Mouse (Mus musculus): ENCODE data around the gene 4933428G20Rik.

4933428G20Rik gene

DNA sequence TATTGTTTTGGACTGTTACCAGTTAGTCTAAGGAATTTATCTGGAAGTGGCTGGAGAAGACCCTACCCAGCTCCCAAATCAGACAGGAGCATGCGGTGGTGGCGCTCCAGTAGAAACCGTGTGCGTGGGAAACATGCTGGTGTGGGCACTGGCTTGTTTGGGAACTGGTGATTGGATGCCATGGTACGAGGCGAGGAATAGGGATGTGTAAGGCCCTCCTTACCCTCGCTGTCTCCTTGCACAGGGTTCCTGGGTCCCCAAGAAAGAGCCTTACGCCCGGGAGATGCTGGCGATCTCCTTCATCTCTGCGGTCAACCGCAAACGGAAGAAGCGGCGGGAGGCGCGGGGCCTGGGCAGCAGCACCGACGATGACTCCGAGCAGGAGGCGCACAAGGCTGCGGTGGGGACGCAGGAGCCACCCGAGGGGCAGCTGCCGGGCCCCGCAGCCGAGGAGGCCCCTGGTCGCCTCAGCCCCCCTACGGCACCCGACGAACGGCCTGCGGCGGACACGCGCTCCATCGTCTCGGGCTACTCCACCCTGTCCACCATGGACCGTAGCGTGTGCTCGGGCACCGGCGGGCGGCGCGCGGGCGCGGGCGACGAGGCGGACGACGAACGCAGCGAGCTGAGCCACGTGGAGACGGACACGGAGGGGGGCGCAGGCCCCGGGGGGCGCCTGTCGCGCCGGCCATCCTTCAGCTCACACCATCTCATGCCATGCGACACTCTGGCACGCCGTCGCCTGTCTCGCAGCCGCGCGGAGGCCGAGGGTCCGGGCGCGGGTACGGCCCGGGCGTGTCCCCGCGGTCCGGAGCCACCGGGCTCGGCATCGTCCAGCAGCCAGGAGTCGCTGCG lies at the start of gene 4933428G20Rik:
Gene 4933428G20Rik (minus strand): TSS at position 476 of the 855 bp plus-strand sequence.
- DNase-seq (ENCODE audit: low spot score in 2 of 2), result no peak

DNA sequence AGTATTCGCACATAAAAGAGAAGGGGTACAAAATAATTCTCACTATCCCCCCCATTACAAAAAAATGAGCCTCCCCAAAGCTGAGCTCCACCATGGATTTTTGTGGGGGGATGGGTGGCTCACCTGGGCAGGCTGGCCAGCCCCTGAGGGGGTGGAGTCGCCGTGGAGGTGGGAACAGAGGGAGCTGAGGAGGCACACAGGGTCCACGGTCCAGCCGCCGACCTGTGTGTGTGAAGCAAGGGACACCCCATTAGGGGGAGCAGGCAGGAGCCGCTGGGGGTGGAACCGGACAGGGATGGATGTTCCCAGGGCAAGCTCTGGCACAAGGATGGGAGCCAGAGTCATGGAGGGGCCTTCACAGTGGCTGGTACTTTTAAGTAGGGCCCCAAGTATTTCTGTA lies 48.6 kb upstream of the 4933428G20Rik start:
- DNase-seq (ENCODE audit: low spot score in 2 of 2), result no peak

DNA sequence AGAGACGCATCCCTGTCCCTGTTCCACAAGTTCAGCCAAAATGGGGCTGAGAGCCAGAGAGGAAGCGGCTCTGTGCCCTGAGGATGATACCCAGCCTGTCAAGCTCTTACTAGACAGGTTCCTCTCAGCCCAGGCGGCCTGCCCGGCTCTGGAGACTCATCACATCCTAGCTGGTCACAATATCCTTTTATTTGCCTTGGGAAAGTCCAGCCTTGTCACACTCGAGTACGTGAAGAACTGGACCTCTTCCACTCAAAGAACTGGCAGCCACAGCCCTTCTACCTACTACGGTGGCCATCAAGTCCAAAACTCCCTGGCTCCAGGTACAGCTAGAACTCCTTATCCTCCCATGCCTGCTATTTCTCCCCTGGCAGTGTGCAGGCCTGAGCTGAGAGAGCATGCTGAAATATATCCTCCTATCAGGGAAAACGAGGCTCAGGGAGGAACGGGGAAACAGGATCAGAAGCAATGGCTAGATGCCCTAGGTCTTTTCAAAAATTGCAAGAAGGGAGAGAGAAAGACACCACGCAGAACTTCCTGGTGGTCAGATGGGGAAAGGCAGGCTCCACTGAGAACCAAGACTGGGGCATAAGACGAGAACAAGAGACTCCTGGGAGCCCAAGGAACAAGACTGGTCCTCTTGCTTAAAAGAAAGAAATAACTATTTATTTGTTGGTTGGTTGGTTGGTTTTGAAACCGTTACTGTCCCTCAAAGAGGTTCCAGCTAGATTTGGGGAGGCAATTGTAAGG lies 48.0 kb upstream of the 4933428G20Rik start:
- no peak for DNase-seq (ENCODE audit: low spot score in 2 of 2)

DNA sequence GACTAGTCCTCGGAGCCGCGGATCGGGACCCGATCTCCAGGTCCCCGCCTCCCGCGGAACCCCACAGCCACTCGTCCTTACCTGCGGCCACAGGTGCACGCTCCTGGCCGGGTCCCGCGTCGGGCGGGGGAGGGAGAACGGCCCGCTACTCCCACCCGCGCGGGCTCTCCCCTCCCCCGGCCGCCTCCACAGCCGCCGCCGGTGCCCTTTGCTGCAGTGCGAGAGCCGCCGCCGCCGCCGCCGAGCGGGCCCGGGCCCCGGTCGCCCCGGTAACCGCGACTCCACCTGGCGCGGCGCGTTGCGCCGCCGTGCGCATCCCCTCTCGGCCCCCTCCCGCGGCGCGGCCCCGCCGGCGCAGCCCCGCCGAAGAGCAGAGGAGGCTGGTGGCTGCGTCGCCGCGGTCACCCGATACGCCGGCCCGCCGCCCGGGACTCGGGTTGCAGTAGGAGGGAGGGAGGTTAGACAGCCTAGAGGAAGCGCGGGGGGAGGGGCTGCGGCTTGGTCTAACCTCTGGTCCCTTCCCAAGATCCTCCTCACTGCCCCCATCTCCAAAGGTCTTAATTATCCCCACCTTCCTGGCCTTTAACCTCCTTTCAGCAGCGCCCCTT lies 46.8 kb upstream of the 4933428G20Rik start:
- DNase-seq (ENCODE audit: low spot score in 2 of 2), result peak in 1 of 2 experiments; percentile 20

DNA sequence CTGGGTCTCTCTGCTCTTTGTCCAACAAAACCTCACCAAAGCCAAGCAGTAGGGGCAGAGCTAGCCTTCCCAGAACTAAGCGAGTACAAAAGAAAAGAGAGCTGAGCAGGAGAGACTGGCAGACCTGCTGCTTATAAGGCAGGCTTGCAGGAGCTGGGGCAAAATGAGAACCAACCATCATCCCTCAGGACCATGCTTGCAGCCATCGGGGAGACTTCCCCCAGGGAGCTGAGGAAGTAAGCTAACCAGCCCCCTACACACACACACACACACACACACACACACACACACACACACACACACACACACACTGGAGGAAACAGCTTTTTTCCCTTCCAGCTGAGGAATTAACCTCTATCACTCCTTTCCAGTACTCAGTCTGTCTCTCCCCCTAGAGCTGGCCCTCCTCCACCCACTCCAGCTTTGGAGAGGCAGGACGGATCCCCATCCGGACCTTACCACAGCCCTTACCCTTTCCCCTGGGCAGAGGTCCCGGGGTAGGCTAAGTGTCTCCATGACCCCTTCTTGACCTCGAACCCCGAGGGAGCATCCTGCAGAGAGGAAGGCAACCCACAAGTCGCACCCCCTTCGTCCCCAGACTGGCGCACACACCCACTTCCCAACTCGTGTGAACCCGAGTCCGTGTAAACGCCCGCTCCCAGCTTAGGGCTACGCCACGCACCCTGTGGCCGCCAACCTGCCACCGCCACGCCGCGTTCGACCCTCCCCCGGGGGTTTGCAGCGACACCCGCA lies 45.8 kb upstream of the 4933428G20Rik start:
- no peak for DNase-seq (ENCODE audit: low spot score in 2 of 2)

DNA sequence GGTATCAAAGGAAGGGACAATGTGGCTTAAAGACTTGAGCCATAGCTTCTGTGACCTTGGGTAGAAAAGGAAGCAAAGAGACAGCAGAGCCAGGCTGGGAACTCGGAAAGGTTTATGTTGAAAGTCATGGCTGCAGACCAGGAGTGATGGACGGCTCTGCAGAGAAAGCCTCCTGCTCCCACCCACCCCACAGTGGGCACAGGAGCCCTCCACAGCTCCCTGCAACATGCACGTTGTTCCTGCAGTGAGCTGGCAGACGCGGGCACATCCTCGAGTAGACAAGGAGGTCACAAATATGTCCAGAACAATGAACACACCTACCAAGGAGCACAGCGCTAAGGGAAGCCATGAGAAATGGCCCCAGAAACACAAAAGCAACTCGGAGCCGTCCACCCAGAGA lies 43.7 kb upstream of the 4933428G20Rik start:
- DNase-seq (ENCODE audit: low spot score in 2 of 2), result no peak

DNA sequence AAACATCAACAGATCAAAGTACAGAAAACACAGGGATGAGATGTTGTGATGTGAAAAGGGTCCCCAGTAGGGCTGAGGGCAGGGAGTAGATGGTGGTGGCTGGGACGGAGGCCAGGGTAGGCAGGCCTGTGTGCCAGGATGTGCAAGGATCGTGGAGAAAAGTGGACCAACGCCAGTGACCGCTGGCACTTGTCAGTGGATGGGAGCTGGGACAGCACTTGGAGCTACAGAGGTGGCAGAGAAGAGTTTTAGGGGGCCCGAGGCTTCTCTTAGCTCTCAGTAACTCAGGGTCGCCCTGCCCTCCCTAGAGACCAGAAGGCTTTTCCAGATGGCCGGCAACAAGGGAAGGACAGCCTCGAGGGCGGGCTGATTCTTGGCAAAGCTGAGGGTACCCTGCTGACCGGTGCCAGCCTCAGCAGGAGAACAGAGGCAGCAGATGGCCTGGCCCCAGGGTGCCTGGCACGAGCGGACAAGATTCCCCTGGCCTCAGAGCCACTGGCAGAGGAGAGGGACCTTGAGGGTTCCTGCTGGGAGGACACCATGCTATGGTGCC lies 43.1 kb upstream of the 4933428G20Rik start:
- DNase-seq (ENCODE audit: low spot score in 2 of 2), result no peak

DNA sequence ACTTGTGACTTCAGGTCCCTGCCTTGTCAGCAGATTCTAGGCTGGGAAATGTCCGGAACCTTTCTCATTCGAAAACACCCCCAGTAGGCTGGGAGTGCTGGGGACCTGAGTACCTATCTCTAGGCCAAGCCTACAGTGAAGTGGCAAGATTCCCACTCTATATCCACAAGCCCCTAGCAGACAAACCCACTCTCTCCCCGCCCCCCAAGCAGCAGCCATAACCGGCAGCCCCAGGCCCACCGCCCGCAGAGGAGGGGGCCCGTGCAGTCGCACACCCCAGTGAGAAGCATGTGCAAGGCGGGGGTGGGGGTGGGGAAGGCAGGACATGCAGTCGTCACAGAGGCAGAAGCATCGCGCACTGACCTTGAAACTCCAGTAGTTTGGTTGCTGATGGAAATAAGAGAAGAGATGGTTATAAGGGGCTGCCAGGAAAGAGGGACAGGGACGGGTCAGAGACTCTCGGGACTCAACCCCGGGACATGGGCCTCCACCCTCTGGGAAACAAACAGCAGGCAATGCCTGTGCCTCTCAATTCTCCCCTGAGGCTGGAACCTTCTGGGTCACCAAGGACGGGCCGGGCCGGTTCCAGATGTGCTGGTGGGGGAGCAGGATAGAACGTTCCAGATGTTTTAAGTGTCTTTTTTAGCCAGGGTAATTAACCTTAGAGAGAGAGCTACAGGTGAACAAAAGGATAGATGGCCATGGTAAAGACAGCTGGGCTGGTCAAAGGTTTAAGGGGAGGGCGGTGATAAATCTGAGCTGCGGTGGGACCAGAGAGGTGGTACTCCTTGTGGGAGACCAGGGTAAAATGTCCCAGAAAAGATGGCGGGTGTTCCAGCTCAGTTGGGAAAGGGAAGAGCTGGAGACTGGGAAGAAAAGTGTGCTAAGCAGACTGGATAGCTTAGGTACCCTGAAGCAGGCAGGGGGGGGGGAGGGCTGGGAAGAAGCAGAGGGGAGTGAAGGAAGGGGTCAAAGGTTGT lies 42.3 kb upstream of the 4933428G20Rik start:
- no peak for DNase-seq (ENCODE audit: low spot score in 2 of 2)

DNA sequence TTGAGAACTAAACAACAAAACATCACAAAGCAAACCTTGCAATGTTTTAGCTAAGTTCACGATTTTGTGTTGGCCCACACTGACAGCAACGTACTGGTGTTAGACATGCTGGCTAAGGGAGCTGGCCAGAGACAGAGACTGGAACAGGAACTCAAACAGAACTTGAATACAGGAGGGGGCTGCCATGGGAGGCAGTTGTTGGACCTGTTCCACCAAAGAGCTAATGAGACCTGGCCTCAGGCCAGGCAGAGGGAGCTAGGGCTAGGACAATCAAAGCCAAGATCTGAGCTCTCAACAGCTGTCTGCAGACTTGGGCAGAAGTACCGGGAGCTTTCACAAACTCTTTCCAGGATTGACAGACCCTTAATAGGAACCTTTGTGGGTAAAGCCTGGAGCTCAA lies 40.5 kb upstream of the 4933428G20Rik start:
- no peak for DNase-seq (ENCODE audit: low spot score in 2 of 2)

DNA sequence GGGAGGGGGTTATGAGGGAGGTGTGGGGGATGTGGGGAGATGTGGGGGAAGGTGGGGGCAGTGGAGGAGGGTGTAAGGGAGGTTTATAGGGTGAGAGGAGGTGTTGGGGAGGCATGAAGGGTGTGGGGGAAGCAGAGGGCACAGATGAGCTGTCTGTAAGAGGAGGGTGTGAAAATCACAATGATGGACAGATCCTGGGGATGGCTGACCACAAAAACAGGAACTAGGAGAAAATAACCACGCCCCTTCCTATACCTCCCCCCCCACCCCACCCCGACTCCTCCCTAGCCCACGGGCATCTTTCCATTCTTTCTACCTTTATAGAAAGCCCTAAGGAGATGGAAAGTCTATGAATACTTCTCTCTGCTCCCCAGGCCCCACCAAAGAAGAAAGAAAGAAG lies 40.0 kb upstream of the 4933428G20Rik start:
- no peak for DNase-seq (ENCODE audit: low spot score in 2 of 2)

DNA sequence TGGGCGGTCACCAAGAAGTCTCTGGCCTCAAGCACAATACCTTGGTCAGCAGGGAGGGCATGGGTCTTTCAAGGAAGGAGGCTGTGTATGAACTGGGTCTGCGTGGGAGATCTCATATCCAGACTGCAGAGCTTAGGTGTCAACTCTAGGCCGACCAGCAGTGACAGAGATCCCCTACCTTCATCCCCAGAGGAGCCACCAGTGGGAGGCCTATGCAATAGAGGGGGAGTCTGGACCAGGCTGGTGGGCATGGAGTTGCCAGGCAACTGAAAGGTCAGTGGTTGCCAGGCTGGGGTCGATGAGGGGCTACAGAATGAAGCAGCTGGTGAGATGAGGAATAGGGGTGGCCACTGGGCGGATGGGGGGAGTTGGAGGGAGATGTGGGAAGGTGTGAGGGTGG lies 39.5 kb upstream of the 4933428G20Rik start:
- no peak for DNase-seq (ENCODE audit: low spot score in 2 of 2)

DNA sequence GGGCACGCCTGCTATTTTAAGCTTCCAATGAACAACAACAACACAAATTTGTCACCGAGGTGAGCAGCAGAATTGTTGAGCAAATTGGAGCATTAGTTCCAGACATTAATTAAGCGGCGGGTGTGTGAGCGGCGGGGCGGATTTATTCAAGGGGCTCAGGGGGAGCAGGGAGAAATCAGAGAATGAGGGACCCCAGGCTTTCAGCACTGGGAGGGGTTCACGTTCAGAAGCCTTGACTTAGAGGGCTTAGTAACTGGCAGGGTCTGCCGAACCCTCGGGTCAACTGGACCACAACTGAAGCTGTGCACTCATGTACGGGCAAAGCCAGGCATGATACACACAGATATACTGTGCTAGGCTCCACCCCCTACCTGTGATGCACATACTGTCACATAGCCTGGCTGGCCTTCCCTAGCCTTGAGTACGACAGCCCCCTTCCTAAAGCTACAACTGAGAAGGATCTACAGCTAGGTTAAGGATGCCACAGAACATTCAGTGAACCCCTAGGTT lies 37.5 kb upstream of the 4933428G20Rik start:
- DNase-seq (ENCODE audit: low spot score in 2 of 2), result no peak

DNA sequence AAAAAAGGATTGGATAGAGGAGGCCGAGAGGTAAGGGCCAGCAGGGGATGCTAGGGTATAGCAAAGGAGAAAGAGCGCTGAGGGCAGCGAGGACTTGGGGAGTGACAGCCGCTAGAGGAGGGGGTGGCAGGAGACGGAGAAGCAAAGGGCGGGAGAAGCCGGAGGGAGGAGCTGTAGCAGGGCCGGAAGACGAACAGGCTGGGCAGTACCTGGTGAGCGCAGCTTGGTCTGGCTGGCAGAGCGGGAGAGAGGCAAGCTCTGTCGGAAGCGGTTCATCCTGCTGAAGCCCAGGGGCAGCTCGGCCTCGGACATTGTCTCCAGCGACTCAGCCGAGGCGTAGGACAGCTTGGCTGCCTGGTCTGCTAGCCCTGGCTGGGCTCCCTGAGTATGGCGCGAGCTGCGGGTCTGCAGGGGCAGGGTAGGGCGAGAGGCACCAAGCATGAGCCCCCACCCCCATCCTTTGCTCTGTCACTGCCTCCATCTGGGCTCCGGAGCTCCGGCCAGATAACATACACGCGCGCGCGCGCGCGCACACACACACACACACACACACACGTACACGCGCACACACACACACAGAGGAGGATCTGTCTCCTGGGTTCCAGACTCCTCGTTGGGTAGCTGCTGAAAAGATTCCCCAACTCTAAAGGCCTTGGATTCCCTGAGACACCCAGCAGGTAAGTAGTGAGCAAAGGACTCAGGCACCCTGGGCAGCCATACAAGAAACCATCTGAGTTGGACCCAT lies 36.9 kb upstream of the 4933428G20Rik start:
- DNase-seq (ENCODE audit: low spot score in 2 of 2), result no peak

DNA sequence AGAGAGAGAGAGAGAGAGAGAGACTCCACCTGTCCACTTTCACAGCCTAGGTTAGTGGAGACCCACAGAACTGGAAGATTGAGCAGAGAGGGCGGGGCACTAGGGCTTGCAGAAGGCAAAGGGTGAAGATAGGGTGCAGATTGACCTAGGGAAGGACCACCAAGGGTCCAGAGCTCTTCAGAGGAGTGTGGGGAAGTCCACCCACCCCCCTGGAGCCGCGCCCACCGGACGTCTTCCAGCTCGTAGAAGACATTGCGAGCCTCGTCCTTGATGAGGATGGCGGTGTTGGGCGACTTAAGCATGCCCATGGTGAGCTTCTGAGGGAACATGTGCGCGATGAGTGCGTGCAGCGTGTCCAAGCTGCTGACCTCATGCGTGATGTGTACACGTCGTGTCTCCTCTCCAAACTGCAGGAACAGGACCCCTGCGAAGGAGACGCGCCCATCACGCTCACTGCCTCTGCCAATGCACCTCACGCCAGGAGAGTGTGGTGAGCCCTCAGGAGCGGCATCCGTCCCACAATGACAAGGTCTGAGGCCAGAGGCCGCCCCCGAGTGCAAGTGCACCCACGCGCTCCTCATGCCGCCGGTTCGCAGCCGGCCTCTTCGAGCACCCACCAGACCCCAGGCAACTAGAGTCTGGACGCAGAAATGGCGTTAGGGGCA lies 36.1 kb upstream of the 4933428G20Rik start:
- DNase-seq (ENCODE audit: low spot score in 2 of 2), result no peak

DNA sequence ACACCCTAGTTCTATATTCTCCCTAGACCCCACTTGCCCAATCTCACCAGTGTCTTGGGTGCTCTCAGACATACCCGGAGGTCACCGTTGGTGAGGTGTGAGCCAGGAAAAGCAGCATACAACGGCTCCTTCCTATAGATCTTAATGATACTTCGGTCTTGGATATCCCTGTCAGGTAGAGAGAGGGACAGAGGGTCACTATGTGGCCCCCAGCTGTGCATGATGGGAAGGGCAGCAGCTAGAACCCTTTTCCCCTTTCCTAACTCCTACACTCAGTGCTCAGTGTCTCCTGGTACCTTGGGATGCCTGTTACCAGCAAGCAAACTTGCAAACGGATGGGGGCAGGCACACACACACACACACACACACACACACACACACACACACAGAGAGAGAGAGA lies 35.5 kb upstream of the 4933428G20Rik start:
- DNase-seq (ENCODE audit: low spot score in 2 of 2), result no peak

DNA sequence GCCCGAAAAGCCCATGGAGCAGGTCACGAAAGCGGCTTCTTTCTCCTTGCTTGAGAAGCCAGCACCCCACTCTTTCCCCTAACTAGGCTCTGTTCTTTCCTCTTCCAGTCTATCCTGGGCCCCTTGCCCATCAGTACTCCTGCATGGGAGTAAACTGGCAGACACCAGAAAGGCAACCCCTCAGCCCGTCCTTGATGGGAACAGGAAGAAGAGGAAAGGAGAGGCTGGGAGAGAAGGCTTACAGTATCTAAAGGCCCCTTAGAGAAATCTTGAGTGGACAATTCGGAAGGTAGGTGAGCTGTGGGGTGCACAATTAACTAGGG lies 35.1 kb upstream of the 4933428G20Rik start:
- no peak for DNase-seq (ENCODE audit: low spot score in 2 of 2)

DNA sequence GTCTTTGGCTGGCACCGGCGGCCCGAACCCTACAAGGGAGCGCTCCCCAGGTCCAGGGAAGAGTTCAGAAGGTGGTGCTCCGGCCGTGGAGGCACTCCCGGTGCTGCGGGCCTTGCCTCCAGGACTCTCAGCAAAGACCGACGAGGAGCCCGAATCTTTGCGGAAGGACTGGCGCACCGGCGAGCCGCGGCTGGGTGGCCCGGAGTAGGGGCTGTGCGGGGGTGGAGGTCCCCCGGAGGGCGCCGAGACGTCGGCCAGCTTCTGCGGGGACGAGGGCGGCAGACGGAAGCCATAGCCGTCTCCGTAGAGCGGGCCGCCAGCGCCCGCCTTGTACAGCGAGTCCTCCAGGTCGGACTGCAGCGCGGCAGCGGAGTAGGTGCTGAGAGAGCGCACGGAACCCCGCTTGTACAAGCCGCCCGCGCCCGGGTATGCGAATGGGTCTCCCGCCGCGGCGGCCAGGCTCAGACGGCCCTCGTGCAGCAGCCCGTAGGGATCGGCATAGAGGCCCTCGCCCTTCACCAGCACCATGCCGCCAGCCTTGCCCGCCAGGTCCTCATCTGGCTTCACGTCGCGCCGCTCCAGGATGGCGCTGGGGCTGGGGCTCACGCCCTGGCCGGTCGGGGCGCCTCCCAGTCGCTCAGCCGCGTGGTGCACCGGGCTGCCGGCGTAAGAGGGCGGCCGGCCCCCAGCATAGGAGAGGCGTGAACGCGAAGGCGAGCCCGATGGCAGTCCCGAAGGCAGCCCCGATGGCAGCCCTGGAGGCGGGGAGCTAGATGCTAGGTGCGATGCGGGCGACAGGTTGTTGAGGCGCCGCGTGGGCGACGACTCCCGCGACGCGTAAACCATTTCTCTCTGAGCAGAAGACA lies 34.5 kb upstream of the 4933428G20Rik start:
- no peak for DNase-seq (ENCODE audit: low spot score in 2 of 2)

DNA sequence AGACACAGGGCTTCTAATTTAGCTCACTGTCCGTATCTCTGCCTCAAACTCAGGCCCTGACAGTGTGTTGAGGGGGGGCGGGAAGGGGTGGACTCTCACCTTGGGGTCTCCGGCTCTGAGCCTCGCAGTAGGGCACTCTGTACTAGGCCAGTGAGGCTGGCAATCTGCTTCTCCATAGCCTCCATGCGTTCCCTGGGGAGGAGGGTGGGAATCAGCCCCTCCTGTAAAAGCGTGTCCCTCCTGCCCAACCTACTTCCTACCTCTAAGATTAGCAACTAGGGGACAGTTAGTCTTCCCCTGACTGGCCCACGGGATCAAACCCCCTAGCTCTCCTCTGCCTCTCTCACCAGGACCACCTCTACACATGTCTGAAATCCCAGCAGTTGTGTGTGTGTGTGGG lies 33.5 kb upstream of the 4933428G20Rik start:
- no peak for DNase-seq (ENCODE audit: low spot score in 2 of 2)
